20 mouse cellular contexts compared by ENCODE assay signal in genomic region chr2:91113852-91114251, GRCm38 (mm10). TPM values are rescaled to one million over a fixed set of nuclear protein-coding genes. Genes with fewer than 3 reads are reported as not detected.
"Had no signal": no experiment of that assay in that cellular context is flagged by ENCODE, and none has a peak within 500 bp of the region (broad histone marks: within the 10 kb centered on the region; RNA-seq: fewer than 3 reads in every experiment).

No protein-coding gene starts in this region.

- H3K9ac ChIP-seq: limb, embryonic 13.5 days; lung, embryonic 14.5 days had no signal

- H3K4me3 ChIP-seq: layer of hippocampus, adult 2 months; limb, embryonic 10.5 days; limb, embryonic 13.5 days had no signal

- H3K36me3 ChIP-seq: limb, embryonic 10.5 days; limb, embryonic 13.5 days had no signal

- ATAC-seq: inflammation-experienced regulatory T-cells, adult 6 months had no signal

- DNase-seq: kidney, adult 18-20 months; kidney, adult 9 months; layer of hippocampus, adult 9-11 months; lung, embryonic 14.5 days; lung, postnatal 10 days; lung, postnatal 36 days; midbrain, embryonic 14.5 days; thymus, adult 18-20 months; thymus, postnatal 36 days had no signal

- H3K4me2 ChIP-seq: limb, embryonic 13.5 days; lung, embryonic 14.5 days; midbrain, embryonic 11.5 days had no signal

- H3K27ac ChIP-seq: kidney, postnatal 0 days; layer of hippocampus, adult 2 months; limb, embryonic 10.5 days; limb, embryonic 13.5 days had no signal

- H3K9me3 ChIP-seq: limb, embryonic 10.5 days; limb, embryonic 13.5 days had no signal

RNA-seq across cellular contexts. Expression of gene Mybpc3, which starts 4.1 kb away (rescaled TPM):
- total RNA-seq: liver, adult 2 months; megakaryocyte progenitor cell, adult 5-6 weeks; midbrain, postnatal 0 days had no signal
- polyA plus RNA-seq: inflammation-experienced regulatory T-cells, adult 6 months; intestine, embryonic 16.5 days; limb, embryonic 13.5 days; midbrain, embryonic 11.5 days; midbrain, embryonic 14.5 days; midbrain, postnatal 0 days; neural tube, embryonic 14.5 days had no signal
